Mouse (Mus musculus) embryo, embryonic 11 days (tissue): ENCODE data around the gene Wdr1.
A peak's percentile ranks its signal among the peaks of the same experiment; 100 is the strongest.
"Not testable (repeated sequence)": the region's sequence is repeated elsewhere in the genome, so short reads cannot be mapped to it uniquely, and the experiment has no call there.

Source experiments
- DNase-seq: peaks from one replicate; pipeline ENCODE4 v3.0.0-alpha.2; 2015

The Wdr1 gene

DNA sequence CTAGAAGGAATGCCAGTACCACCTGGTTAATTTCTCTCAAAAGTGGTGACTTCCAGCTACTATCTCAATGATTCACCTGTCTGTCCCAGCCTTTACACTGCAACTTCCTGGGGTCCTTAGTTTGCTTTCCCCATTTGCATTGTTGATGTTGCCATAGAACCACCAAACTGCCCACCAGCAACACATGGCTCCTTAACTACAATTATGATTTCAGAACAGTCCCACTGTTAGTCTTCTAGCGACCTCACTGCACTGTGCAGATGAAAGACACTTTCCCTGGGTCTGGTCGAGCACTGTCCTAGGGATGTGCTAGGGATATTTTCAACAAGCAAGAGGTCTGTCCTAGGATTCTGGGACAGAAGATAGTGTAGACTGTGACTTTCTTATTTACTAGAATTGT is at the start of gene Wdr1:
Gene Wdr1, minus strand, starts transcription at position 101 of the 400 bp plus-strand sequence.
- no peak for DNase-seq

DNA sequence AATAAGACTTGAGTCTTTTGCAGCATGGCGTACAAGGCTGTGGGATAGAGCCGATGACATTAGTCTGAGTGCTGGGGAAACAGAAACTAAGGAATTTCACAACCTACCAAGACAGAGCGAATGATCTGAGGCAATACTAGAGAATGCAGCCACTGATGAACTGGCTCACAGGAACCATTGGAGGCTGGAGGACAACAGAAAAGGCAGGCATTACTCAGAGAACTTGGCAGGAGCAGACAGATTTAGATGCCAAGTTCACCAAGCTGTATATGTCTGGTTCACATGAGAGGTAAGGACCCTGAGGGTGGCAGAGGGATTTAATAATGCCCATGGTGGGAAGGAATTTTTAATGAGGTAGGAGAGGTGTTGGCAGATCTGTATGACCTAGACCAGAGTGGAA is 48.1 kb upstream of the Wdr1 start:
- no peak for DNase-seq

- not testable (repeated sequence) for DNase-seq
Measured at GRCm38 (mm10) chr5:38608219-38608618, 45.2 kb upstream of the Wdr1 start.

GRCm38 (mm10) chr5:38598647-38599304 is 35.8 kb upstream of the Wdr1 start:
- DNase-seq = no peak

- DNase-seq = no peak
Measured at GRCm38 (mm10) chr5:38588924-38589323, 25.9 kb upstream of the Wdr1 start.

DNA sequence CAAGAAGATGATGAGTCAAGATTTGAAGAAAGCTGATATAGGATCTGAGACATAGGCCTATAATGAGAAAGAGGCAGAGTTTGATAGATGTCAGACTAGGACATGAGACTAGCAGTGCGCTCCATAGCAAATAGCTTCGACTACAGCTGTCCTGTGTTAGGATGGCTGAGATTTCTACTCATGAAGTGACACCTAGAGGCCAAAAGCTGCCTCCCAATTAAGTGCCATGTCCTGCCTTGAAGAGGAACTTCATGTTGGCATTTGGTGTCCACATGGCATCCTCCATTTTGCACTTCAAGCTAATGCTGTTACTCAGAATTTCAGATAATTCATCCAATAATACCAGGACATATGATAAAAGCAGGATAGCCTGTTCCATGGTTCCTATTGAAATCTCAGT is 22.4 kb upstream of the Wdr1 start:
- no peak for DNase-seq

GRCm38 (mm10) chr5:38583026-38583425 is 20.0 kb upstream of the Wdr1 start:
- DNase-seq = no peak

DNA sequence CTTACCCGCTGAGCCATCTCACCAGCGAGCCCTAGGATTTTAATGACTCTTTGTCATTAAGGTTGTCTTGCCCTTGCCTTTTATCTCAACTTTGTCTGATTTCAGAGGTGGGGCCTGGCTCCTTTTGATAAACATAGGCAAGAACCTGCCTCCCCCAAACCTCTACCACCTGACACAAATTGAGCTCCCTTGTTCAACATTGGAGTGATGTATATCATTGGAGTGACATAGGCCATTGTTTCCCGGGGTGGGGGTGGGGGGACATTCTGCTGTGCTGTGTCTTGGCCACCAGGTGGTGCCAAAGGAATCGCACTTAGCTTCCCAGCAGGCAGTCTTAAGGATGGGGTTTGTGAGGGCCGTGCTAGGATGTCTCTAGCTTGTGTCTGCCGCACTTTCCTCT is 17.7 kb upstream of the Wdr1 start:
- DNase-seq = peak; percentile 71

DNA sequence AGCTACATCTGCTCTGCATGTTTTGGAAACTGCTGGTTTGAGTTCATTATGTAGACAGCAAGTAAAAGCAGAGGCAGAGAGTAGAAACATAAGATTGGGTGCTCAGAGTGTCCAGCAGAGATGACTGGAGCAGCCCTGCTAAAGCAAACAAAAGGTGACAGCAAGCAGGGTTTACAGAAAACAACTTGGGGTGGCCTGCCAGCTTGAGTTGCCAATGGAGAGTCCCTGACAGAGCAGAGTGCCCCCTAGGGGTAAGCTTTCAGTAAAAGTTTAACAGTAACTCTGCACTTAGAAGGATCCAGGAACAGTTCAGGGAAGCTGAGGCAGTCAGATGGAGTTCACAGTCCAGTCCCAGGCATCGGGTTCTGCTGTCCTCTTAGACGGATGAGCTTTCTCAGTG is 7.9 kb upstream of the Wdr1 start:
- DNase-seq = peak; percentile 27

DNA sequence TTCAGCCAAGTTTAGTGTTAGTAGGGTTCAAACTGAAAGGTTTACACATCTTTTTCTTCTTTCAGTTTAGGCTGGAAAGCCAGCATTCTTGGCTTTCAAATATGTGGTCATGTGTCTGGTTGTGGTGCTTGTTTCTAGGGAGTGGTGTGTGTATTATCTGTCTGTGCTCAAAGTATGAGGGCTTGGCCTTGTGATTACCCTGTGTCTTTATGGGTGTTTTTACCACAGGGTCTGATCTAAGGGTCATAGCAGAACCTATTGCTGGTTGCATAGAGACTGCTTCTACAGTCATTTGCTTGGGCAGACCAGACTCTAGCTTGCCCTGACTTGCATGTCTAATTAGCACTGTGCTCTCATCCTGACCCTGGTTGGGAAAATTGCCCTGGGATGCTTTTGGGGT is 5.6 kb upstream of the Wdr1 start:
- no peak for DNase-seq

- no peak for DNase-seq
Measured at GRCm38 (mm10) chr5:38564831-38565230, 1.8 kb upstream of the Wdr1 start.

DNA sequence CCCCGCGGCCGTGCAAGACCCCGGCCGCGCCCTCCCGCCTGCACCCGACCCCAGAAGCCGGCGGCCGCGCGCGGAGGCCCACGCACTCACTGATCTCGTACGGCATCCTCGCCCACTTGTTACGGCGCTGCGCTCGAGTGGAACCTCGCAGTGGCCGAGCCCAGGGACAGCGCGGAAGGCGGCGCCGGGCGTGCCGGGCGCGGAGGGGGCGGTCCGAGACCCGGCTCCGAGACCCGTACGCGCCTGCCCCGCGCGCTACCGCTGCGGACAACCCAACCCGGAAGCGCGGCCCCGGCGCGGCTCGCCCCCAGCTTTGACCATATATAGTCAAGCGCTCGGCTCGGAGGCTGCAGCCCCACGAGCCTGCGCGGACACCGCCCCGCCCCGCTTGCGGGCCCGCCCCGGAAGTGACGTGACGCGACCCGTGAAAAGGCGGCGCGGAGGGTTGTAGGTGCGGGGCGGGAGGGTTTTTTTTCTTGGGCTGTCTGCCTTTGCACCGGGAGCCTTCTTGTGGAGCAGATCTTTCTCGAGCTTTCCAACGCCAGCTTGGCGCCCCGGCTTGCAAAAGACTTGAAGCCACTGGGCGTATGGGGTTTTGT is 1.5 kb downstream of the Wdr1 start:
- DNase-seq = peak; percentile 99

GRCm38 (mm10) chr5:38560586-38561425 is 2.2 kb downstream of the Wdr1 start:
- DNase-seq = peak; percentile 49

- no peak for DNase-seq
Measured at GRCm38 (mm10) chr5:38558831-38559230, 4.2 kb downstream of the Wdr1 start.

GRCm38 (mm10) chr5:38557811-38558210 is 5.2 kb downstream of the Wdr1 start:
- no peak for DNase-seq

DNA sequence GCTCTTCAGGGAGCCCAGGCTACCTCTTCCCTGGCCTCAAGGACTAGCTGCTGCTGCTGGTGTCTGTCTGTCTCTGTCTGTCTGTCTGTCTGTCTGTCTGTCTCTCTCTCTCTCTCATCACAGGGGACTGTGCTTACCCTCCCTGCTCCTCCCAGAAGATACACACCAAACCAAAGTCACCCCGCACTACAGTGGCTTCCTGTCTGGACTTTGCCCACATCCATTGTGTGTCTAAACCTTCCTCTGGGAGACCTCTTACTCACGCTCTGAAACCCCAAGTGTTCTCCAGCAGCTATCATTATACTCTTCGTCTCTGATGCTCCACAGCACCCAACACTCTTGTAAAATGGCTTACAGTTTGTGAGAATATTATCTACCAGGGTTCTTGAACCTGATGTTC is 6.6 kb downstream of the Wdr1 start:
- DNase-seq = no peak

- peak; percentile 2 for DNase-seq
Measured at GRCm38 (mm10) chr5:38553953-38554352, 9.1 kb downstream of the Wdr1 start.

- DNase-seq = no peak
Measured at GRCm38 (mm10) chr5:38553491-38553890, 9.5 kb downstream of the Wdr1 start.

DNA sequence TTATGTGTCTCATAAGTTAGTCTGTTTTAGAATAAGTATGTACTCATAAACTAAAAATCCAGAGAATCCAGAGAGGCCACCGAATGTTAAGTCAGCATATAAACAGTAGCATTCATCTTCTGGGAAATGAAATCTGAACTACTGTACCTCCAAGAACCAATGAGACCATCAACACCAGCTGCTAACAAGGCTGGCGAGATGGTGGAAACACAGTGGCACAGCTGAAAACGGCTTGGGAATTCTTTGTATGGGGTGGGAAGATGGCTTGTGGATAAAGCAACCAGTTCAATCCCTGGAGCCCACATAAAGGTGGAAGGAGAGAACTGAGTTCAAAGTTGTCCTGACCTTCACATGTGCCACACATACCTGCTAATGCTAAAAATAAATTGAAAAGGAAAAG is 10.4 kb downstream of the Wdr1 start:
- no peak for DNase-seq

DNA sequence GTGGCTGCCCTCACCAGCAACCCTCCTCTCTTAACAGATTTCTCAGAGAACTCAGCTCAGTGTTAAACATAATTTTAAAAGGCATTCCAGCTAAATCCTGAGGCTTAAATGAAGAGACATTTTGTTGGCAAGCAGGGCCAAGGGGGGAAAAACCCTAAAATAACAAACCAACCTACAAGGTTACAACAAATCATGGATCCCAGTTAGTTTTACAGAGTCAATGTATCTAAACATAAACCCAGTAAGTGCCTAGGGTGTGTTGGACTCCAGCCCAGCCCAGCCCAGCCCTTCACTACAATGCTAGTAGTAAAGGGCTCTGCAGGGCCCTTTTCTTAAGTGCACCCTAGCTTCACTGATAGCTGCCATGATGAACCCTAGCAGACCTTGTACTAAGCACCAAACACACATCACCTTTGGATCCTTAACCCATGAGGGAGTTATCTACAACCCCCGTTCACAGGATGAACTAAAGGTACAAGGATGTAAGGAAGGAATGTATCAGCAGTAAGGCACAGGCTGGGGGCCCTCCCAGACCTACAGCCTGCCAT is 12.7 kb downstream of the Wdr1 start:
- no peak for DNase-seq

- DNase-seq = no peak
Measured at GRCm38 (mm10) chr5:38549461-38549909, 13.5 kb downstream of the Wdr1 start.

GRCm38 (mm10) chr5:38547375-38547774 is 15.6 kb downstream of the Wdr1 start:
- DNase-seq = no peak
